Mouse (Mus musculus): ENCODE measurements around the gene Bbof1. TPM values are rescaled to one million over a fixed set of nuclear protein-coding genes. Genes with fewer than 3 reads are reported as not detected.

The Bbof1 gene
- total and polyA plus RNA-seq, 3 experiments, result 0.31 to 2.0 (median 1.7) TPM

DNA sequence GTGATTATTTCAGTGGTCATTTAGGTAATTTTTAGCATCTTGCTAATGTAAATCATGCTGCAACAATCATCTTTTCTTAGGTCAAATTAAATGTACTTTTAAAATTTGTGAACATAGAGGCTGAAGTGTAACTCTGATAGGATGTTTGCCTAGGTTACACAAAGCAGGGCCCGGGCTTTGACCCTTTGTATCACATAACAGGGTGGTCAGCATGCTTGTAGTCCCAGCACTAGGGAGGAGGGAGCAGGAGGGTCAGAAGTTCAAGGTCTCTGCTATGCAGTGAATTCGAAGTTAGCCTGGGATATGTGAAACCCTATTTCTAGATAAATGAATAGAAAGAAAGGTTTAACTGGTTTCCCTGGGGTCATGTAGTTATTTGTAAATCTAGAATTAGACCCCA, 72.4 kb downstream of the Bbof1 start:
- no peaks in the 10 kb centered on the region for H3K79me2 ChIP-seq (replicated peaks; ENCODE audit: control insufficient read depth, insufficient read depth, low read length)
- no peak overlapping the region for H3K4me3 ChIP-seq
- H3K4me1 ChIP-seq (ENCODE audit: control insufficient read depth, insufficient read depth, low read length), result no peaks in the 10 kb centered on the region
- no peaks in the 10 kb centered on the region for H3K27me3 ChIP-seq (ENCODE audit: control insufficient read depth, insufficient read depth, low read length)
- H3K9ac ChIP-seq (ENCODE audit: low read depth, low read length), result no peak overlapping the region
- no peaks in the 10 kb centered on the region for H3K36me3 ChIP-seq (ENCODE audit: control insufficient read depth, insufficient read depth, low read length)
- DNase-seq, result no peak
- intact Hi-C loops (cut with DNase I), result no loop called here
- TF ChIP-seq POLR2A (IDR thresholded peaks at IDR 0.05; ENCODE audit: insufficient read depth, low read depth, low read length) (no peak), CTCF (IDR thresholded peaks at IDR 0.05) (no peak), EP300 (IDR thresholded peaks at IDR 0.05; ENCODE audit: insufficient read depth, low read depth, low read length) (no peak)
- no peak overlapping the region for H3K27ac ChIP-seq
- WGBS, result 74% methylated on average over 2 of the region's 2 CpGs

DNA sequence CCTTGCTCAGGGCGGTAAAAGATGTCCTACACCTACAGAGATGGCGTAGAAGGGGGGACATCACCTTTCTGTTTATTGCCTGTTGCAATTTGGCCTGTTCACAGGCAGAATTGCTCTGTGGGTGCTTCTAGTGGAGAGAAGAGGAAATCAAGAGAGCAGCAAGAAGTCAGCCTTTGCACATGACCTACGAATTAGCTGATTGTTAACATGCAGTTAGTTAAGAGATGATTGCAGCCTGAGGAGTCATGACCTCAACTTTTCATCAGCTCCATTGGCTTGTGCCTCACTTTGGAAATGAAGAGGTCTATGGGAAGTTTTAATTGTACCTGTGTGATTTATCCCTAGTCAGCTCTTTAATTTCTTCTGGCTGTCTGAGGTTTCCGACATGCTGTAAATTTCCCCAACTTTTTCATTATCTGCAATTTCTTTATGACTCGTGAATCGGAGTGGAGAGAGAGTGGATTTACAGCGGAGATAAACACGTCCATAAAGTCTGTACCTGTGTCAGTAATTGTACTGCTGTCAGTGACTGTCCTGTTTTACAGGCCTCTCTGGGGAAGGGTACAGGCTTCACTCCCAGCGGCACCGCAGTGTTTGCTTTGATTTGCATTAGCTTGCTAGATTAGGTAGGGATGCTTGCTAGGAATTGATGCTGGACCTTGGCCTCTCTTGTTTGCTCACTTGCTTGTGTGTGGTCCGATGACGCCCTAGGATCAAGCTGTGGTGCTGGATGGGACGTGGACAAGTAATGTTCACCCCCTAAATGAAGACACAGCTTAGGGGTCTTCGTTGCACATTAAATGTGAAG, 74.1 kb downstream of the Bbof1 start:
- Histone ChIP-seq H3K4me3 (no peak overlapping the region), H3K9ac (ENCODE audit: low read depth, low read length) (no peak overlapping the region), H3K79me2 (replicated peaks; ENCODE audit: control insufficient read depth, insufficient read depth, low read length) (no peaks in the 10 kb centered on the region), H3K27ac (no peak overlapping the region), H3K4me1 (ENCODE audit: control insufficient read depth, insufficient read depth, low read length) (no peaks in the 10 kb centered on the region; the same call in 1 of the 2 replicates), H3K36me3 (ENCODE audit: control insufficient read depth, insufficient read depth, low read length) (no peaks in the 10 kb centered on the region; the same call in 1 of the 2 replicates), H3K27me3 (ENCODE audit: control insufficient read depth, insufficient read depth, low read length) (no peaks in the 10 kb centered on the region)
- DNase-seq, result no peak
- 93% methylated on average over 14 of the region's 14 CpGs for WGBS
- intact Hi-C loops (cut with DNase I), result no loop called here
- TF ChIP-seq CTCF (IDR thresholded peaks at IDR 0.05) (no peak), EP300 (IDR thresholded peaks at IDR 0.05; ENCODE audit: insufficient read depth, low read depth, low read length) (no peak), POLR2A (IDR thresholded peaks at IDR 0.05; ENCODE audit: insufficient read depth, low read depth, low read length) (no peak)

DNA sequence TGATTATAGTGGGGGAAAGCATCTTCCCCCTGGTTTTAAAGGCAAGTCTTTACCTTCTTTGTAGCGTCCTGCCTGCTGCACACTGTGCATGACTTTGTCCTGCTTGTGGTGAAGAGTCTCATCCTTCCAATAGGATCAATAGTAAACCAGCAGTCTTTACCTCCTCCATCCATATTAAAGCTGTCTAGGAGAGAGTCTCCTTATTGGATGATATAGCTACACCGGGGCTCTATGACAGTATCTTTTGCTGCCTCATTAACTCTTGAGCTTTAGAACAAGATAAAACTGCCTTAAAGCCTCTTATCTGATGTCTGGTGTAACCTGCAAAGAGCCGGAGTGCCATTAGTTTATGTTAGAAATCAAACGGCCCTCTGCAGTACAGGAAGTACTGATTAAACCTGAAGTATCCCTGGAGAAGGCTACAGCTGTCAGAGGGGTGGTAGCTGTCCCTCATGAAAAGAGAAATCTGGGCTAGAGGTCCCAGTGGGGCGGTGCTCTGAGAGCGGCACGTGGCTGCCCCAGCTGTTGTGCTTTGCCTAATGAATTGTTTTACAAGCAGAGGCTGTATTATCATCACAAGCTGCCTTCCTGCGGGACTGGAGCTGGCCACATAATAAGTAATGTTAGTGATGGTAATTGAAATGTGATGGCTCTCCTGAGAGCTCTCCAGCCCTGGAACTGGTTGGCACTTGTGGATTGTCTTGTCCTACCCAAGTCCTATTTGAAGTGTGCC, 78.6 kb downstream of the Bbof1 start:
- H3K27ac ChIP-seq, result no peak overlapping the region
- no peaks in the 10 kb centered on the region; the same call in 1 of the 2 replicates for H3K36me3 ChIP-seq (ENCODE audit: control insufficient read depth, insufficient read depth, low read length)
- H3K27me3 ChIP-seq (ENCODE audit: control insufficient read depth, insufficient read depth, low read length), result no peaks in the 10 kb centered on the region
- intact Hi-C loops (cut with DNase I), result no loop called here
- no peaks in the 10 kb centered on the region for H3K79me2 ChIP-seq (replicated peaks; ENCODE audit: control insufficient read depth, insufficient read depth, low read length)
- 23% methylated on average over 8 of the region's 8 CpGs for WGBS
- H3K4me3 ChIP-seq, result no peak overlapping the region
- DNase-seq, result peak; percentile 38 to 40
- H3K4me1 ChIP-seq (ENCODE audit: control insufficient read depth, insufficient read depth, low read length), result no peaks in the 10 kb centered on the region; the same call in 1 of the 2 replicates
- TF ChIP-seq CTCF (IDR thresholded peaks at IDR 0.05) (no peak), EP300 (IDR thresholded peaks at IDR 0.05; ENCODE audit: insufficient read depth, low read depth, low read length) (no peak), POLR2A (IDR thresholded peaks at IDR 0.05; ENCODE audit: insufficient read depth, low read depth, low read length) (no peak)
- no peak overlapping the region for H3K9ac ChIP-seq (ENCODE audit: low read depth, low read length)

Other genes starting within 250 kb of the Bbof1 start
- 10 to 100 TPM; 12.3 to 14.7 TPM for gene Elmsan1, start 190.2 kb upstream of the Bbof1 start, total RNA-seq (2021)
- gene Elmsan1, start 190.2 kb upstream of the Bbof1 start, polyA plus RNA-seq (2012; rRNA removed), result 8.1 and 8.4 TPM in 2 replicates
- 100 to 1,000 TPM; 222 to 248 TPM for gene Ptgr2, start 123.8 kb upstream of the Bbof1 start, total RNA-seq (2021)
- 59.4 and 143 TPM in 2 replicates for gene Ptgr2, start 123.8 kb upstream of the Bbof1 start, polyA plus RNA-seq (2012; rRNA removed)
- gene Zfp410, start 92.2 kb upstream of the Bbof1 start, total RNA-seq (2021), result 10 to 100 TPM; 18.8 to 20.9 TPM
- 18.4 and 30.3 TPM in 2 replicates for gene Zfp410, start 92.2 kb upstream of the Bbof1 start, polyA plus RNA-seq (2012; rRNA removed)
- gene Coq6, start 47.4 kb upstream of the Bbof1 start, total RNA-seq (2021), result 100 to 1,000 TPM in 1 of 2 experiments, 10 to 100 TPM in 1; 91.8 to 102 TPM
- gene Coq6, start 47.4 kb upstream of the Bbof1 start, polyA plus RNA-seq (2012; rRNA removed), result 104 and 119 TPM in 2 replicates
- 10 to 100 TPM in 1 of 2 experiments, 1 to 10 TPM in 1; 9.8 to 13.2 TPM for gene Fam161b, start 47.2 kb upstream of the Bbof1 start, total RNA-seq (2021)
- gene Fam161b, start 47.2 kb upstream of the Bbof1 start, polyA plus RNA-seq (2012; rRNA removed), result 4.1 and 6.8 TPM in 2 replicates
- gene Entpd5, start within 50 bp of the Bbof1 start, total RNA-seq (2021), result 10 to 100 TPM; 64.9 to 68.9 TPM
- gene Entpd5, start within 50 bp of the Bbof1 start, polyA plus RNA-seq (2012; rRNA removed), result 38.6 and 88.3 TPM in 2 replicates
- gene Rnf113a2, start 8.1 kb downstream of the Bbof1 start, total RNA-seq (2021), result 10 to 100 TPM in 1 of 2 experiments, 1 to 10 TPM in 1; 8.4 to 11.7 TPM
- gene Rnf113a2, start 8.1 kb downstream of the Bbof1 start, polyA plus RNA-seq (2012; rRNA removed), result 3.7 and 6.6 TPM in 2 replicates
- gene Aldh6a1, start 41.9 kb downstream of the Bbof1 start, total RNA-seq (2021), result 100 to 1,000 TPM; 189 to 236 TPM
- gene Aldh6a1, start 41.9 kb downstream of the Bbof1 start, polyA plus RNA-seq (2012; rRNA removed), result 83.5 and 173 TPM in 2 replicates
- 10 to 100 TPM in 1 of 2 experiments, 1 to 10 TPM in 1; 7.8 to 12.4 TPM for gene Lin52, start 42.4 kb downstream of the Bbof1 start, total RNA-seq (2021)
- gene Lin52, start 42.4 kb downstream of the Bbof1 start, polyA plus RNA-seq (2012; rRNA removed), result 16.5 and 30.6 TPM in 2 replicates
- not detected for gene Vsx2, start 160.7 kb downstream of the Bbof1 start, total RNA-seq (2021)
- not detected in 2 replicates for gene Vsx2, start 160.7 kb downstream of the Bbof1 start, polyA plus RNA-seq (2012; rRNA removed)
- 1 to 10 TPM; 5.3 to 5.8 TPM for gene Abcd4, start 208.3 kb downstream of the Bbof1 start, total RNA-seq (2021)
- gene Abcd4, start 208.3 kb downstream of the Bbof1 start, polyA plus RNA-seq (2012; rRNA removed), result 15.4 and 18.0 TPM in 2 replicates
- gene Vrtn, start 231.9 kb downstream of the Bbof1 start, total RNA-seq (2021), result not detected
- not detected in 2 replicates for gene Vrtn, start 231.9 kb downstream of the Bbof1 start, polyA plus RNA-seq (2012; rRNA removed)